Mouse (Mus musculus) cerebellum, postnatal 4 days (tissue): Measurements from ENCODE around the gene Rnf208.

Experiments
- DNase-seq, 2 experiments: peaks; one replicate each; pipeline ENCODE4 v3.0.0; 2022; ENCODE audit warnings: low spot score in 2 of 2, mixed read lengths in 1 of 2

Gene Rnf208

DNA sequence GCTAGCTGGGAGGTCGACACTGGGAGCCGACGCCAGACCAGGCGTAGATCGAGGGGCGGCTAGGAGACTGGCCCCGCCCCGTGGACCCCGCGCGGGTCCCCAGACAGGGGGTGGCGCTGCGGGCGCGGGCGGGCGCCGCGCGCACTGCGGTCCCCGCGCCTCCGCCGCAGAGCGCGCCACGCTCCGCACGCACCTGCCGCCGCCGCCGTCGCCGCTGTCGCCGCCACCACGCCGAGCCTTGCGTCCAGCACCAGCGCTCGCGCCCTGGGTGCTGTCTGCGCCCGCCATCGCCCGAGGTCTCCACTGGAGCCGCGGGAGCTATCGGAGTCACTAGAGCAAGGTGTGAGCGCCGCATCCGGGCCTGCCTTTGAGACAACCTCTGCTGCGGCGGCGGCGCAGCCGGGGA, at the start of gene Rnf208, which contains the start of gene Cysrt1:
TSS of gene Rnf208 (plus strand) at position 155 of the 406 bp plus-strand sequence.
TSS of gene Cysrt1 (minus strand) at position 352 of the 406 bp plus-strand sequence.
- peak in 1 of 2 experiments; percentile 30 for DNase-seq

DNA sequence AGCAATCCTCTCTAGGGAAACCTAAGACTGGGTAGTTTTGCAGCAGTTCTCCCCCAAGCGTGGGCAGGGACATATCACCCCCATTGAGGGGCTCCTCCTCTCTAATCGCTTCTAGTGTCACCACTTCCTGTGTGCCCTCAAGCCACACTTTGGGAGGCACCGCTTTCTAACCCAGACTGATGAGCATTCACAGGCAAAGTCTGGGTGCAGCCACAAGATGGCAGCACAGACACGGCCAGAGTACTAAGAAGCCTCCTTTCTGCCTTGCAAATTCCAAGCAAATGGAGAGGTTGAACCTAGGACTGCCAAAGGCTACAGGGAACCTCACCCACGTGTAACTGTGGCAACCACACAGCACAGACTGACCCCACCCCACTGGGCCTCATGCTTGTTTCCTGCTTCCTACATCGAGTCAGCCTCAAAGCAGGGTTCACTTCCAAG, 48.7 kb upstream of the Rnf208 start:
- peak; percentile 70 to 83 for DNase-seq

DNA sequence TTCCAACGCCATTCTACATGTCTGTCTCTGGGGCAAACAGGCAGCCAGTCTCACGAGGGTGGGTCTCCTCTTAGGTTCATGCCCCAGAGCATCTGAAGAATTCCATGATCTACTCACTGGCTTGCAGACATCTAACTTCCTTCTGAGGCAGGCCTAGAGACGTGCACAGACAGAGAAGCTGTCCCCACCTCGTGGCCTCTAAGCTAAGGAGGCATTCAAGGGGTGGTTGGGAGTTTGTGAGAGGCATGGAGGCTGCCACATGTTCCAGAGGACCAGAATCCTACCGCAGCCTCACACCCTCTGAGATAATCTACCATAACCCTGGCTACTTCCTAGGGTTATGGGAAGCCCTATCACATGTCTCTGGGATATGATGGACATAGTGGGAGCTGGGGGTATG, 48.0 kb upstream of the Rnf208 start:
- no peak for DNase-seq

DNA sequence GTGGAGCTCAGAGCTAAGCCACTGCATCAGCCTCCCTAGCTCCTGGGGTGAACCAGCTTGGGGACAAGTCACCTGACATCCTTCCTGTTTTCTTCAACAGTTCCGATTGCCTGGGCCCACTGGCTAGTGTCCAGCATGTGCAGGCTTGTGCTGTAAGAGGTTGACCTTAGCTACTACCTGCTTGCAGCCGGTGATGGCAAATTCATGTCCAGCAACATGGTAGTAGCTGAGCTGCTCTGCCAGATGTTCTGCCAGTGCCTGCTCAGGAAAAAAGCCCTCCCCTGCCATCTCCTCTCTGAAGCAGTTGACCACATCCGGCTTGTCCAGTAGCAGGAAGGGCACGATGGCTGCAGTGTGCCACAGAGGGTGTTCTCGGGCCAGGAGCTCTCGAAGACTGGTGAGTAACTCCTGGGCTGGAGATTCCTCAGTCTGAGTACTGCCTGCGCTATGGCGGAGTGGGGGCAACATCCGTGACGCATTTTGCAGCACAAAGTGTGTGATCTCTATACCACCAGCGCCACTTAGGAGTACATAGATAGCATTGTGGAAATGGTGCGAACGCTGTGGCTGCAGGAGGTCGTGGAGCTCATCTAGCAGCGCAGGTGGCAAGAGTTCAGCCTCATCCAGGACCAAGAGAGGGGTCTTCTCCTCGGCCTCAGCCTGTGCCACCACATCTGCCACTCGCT, 47.4 kb upstream of the Rnf208 start:
- DNase-seq = no peak

DNA sequence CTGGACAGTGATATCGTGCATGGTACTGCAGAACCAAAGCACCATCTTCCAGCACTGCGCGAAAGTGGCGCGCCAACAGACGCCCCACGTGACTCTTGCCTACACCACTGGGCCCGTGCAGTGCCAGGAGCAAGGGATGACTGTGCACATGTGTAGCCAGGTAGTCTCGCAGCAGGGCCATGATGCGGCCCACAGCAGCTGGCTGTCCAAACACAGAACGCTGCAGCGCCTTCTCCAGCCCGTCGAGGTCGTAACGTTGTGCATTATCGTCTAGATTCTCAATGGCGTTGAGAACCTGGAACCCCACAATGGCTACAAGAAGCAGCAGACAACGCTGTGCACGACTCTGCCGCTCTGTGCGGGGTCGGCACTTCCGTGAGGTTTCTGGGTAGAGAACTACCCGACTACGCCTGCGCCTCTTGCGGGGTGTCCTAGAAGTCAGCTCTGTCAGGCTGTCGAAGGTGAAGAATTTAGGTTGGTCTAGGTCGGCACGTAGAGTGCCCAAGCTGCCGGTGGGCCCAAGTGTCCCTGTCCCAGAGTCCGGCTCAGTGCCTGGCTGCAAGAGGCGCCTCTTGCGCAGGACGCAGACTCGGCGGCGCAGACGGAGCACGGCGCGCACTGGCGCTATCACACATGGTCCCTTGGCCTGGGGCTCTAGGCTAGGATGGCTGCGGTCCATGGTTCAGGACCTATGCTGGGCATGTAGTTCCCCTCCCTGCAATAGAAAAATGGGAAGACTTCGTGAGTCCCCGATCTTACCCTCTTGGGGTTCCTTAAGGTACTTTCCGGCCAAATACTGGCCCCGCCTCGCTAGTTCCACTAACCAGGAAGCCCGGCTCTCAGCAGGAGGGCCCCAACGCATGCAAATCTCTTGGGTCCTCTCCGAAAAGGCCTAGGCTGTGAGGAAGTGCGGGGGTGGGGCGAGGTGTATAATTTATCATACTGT, 46.6 kb upstream of the Rnf208 start:
- no peak for DNase-seq

DNA sequence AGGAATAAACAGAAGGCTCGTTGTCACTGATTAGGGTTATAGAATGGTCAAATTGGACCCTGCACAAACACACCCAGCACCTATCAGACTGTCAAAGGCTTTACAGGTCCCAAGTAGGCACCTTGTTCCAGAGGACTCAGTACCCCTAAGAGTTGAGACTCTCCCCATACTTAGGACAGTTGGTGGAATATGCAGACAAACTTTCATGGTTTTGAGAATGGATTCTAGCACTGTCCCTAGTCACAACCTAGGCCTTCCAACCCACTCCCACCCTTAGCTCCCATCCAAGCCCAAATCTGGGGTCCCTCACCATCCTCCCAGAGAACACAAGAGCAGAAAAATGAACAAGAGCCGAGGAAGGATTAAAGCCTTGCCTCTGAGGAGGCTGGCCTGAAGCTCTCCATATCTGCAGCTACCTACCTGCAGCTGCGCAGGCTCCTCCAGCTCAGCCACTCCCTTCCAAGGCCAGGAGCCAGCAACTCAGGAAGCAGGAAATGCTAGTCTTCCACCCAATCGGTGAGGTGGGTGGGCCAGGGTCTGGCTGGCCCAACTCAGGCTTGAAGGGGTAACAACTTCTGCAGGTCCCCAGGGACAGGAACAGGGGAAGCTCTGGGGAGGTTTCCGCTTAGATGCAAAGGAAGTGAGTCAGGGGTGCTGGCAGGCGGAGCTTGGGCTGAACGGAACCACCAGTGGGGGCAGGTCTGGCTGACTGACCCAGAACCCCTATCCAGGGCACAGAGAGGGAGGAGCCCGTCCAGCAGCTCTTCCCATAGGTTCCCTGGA, 45.7 kb upstream of the Rnf208 start, which contains the start of gene Tor4a:
TSS of gene Tor4a (minus strand) at position 715 of the 783 bp plus-strand sequence.
- DNase-seq = no peak

DNA sequence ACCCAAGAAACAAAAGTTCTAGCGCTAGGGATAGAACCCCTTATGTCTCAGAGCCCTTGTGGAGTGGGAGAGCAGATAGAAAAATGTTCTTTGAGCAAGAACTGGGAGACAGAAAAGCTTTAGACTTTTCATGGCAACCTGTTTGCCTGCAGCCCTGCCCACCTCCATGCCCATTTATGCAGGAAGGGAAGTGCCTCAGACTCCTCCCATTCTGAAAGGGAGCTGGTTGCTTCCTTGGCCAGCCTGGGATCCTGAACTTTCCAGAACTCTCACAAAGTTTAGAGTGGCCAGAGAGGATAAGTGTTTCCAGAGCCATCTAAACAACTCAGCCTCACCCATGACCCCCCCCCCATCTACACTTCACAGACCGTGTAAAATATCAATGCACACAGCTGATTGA, 44.9 kb upstream of the Rnf208 start:
- DNase-seq = no peak

DNA sequence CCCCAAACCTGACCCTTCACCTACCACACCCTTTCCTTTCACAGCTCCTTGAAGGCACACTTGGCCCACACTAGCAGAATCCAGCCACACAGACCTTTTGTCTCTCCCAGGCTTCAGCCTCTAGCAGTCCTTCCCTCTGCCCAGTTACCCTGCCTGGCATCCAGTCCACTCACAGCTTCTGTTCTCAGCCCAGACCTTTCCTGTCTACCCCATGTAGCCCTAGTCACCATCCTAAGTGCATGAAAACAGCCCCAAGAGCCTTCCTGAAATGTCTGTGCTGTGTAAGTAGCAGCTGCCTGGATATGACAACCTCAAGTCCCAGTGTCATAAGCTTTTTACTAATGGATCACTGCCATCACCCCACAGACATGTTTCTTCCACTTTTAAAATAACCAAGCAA, 44.1 kb upstream of the Rnf208 start:
- DNase-seq = no peak

DNA sequence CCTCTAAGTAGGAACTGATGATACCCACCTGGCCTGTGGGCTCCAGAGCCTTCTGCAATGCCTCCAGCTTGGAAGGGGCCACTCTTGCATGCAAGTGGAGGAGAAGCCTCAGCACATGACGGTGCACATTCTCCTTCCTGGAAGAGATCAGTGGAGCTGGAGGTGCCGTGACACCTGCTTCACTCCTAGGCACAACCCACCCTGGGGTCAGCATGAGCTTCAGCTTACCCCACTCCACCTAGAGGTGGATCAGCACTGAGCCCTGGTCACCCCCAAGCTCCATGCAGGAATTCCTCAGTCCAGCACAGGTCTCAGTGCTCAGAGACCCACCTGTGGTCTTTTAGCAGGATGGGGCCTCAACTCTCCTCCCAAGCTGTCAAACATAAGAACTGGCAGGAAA, 41.4 kb upstream of the Rnf208 start:
- DNase-seq = no peak

DNA sequence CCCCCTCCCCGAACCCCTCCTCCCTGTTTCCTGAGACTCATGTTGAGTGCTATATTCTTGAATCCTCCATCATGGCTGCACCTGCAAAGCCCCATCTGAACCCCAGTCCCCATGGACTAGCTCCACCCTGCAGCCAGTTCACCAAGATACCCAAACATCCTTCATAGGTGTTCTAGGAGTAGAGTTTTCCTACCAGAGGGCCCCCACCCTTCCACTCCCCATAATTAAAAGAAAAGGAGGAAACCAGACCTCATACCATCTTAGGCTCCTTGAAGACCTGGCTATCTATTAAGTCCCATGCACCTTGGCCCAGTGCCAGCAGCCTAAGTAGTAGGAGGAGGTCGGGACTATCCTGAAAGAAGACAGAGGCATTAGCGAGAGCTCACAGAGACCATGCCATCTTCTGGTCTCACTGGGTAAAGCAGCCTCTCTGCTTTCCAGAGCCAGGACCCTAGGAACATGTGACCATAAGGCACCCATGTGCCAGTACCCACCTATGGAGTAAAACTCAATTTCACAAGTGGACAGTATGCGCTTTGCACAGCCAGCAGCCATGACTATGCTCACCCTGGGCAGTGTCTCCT, 38.3 kb upstream of the Rnf208 start:
- no peak for DNase-seq

DNA sequence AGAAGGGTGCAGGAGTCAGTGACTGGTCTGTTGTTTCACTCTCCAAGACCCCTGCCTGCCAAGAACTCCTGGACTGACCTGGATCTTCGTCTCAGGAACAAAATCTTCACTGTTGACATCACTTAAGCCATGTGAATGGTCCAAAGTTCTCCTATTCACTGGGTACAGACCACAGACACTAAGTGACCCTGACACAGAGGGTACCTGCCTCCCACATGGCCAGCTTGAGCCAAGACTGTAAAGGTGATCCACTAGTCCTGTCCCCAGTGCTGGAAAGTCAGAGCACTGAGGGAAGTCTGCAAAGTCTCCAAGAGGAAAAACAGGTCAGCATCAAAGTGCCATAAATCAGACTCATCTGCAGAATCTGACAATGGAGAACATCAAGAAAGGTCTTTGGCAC, 34.5 kb upstream of the Rnf208 start:
- no peak for DNase-seq

DNA sequence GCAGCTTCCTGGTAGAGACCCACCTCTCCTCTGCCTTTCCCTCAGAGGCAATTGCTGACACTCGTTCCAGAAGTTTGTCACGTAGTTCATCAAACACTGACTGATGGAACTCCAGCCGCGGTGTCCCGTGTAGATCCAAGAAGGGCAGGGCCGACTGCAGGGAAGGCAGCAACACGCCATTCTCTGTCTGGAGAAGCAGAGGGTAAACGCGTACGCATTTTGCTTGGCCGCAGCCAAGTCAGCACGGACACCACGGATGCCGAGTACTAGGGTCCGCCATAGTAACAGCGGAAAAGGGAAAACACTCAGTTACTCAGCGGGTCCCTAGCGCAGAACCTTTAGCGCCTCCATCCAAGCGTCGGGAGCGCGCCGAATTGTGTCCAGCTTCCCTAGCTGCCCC, 31.4 kb upstream of the Rnf208 start:
- DNase-seq = no peak

DNA sequence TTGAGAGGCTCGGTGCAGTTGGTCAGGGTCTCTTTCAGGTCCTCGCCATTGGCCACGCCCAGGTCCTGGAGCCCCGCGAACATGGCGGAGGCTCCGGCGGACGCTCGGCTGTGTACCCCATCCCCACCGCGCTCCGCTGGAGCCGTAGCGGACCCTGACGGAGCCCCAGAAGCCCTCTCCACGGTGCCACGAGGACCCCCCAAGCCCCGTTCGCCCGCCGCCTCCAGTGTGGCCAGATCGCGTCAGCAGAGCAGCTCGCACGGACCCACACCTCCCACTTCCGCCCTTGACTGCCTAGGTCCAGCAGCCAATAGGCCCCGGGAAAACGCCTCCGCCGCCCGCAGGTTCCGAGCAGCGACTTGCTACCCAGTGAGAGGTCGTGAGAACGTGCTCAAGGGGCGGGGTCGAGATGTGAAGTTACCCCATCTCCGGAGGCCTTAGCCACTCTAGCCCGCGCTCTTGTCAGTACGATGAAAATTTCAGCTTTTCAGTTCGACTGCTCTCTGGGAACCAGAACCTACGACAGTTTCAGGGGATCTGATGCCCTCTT, 30.9 kb upstream of the Rnf208 start, which contains the start of gene Nelfb:
TSS of gene Nelfb (minus strand) at position 369 of the 550 bp plus-strand sequence.
- peak; percentile 78 to 88 for DNase-seq

DNA sequence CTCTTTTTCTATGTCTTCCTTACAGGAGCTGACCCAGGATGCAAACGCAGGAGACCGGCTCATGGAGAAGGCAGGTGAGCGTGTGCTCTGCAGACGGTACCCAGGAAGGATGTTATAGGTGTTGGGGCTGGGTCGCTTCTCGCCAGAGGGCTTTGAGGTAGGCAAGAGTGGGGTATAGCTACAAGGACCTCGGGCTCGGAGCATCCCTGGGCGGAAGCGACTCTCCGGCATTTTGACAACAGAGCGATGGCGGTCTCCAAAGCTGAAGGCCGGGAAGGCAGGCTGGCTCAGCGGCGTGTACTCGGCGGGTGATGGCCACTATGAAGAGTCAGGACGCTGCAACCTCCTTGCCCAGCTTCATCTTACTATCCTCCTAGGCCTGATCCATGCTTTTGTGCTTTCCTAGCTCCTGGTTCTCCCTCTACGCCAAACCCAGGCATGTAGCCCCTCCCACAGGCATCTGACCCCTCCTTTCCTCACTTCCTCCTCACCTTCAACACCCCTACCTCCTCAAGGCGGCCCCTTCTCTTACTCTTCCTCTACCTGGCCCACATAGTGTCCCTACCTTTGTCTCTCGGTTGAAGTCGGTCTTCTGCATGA, 28.7 kb upstream of the Rnf208 start:
- DNase-seq = no peak

DNA sequence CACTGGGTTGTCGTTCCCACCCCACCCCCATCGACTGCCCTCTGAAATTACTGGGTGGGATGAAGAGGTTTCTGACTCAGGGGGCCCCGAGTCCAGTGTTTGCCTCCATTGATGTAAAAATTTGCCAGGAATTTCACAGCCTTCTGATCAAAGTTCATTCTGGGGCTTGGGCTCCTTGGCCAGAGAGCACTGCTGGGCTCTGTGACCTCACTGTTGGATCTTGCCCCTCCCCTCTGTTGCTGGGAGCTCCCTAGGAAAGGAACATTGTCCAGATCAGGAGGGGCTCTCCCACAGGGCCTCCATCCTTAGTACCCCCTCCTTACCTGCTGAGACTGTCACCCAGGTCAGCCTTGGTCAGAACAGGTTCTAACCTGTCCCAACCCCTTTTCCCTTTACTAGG, 27.6 kb upstream of the Rnf208 start, which contains the start of gene Stpg3:
TSS of gene Stpg3 (minus strand) at position 194 of the 400 bp plus-strand sequence.
- DNase-seq = no peak

DNA sequence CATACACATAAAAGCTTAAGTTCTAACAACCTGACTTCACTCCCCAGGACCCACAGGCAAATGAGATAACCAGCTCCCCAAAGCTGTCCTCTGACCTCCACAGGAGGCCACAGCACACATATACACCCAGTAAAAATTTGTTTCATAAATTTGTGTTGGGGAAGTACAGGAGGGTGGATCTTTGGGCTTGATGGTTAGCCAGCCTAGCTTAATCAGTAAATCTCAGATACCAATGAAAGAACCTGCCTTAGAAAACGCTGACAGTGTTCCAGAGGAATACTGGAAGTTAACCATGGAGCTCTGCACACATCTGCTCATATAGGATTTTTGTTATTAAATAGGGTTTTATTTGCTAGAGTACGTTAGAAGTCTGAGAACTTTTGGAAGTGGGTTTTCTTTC, 24.4 kb upstream of the Rnf208 start:
- DNase-seq = no peak

DNA sequence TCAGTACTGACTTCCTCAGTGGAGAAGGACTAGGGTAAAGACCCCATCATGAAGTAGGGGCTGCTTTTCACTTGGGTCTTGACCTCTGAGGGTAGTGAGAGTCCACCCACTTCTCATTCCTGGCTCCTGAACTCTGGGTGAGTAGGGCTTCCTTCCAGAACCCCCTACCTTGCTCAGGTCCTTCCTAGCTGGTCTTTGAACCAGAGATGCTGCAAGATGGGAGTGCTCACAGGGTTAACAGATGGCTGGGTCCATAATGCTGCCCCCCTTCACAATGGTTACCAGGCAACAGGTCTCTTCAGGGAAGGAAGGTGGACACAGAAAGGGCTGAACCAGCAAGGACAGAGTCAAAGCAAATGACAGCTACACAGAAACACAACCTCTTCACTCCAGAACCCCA, 23.6 kb upstream of the Rnf208 start, which contains the start of gene Fam166a:
TSS of gene Fam166a (plus strand) at position 301 of the 400 bp plus-strand sequence.
- DNase-seq = no peak

DNA sequence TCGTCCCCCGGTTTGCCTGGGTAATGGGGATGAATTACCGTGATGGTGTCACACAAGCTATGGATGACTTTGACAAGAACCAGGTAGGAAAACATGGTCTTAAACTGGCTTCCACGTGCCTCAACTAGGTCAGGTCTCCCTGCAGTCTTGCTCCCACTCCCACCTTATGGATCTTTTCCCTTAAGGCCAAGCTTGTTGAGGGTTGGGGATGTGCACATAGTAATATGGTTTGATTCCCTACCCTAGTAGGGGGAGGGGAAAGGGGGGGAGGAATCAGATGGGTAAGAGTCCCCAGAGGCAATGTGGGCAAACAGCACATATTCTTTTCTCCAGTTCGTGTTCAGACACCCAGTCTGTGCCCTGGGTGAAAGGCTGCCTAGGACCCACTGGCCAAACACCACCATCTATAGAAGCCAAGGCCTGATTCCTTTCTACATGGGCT, 20.7 kb upstream of the Rnf208 start:
- DNase-seq = no peak

DNA sequence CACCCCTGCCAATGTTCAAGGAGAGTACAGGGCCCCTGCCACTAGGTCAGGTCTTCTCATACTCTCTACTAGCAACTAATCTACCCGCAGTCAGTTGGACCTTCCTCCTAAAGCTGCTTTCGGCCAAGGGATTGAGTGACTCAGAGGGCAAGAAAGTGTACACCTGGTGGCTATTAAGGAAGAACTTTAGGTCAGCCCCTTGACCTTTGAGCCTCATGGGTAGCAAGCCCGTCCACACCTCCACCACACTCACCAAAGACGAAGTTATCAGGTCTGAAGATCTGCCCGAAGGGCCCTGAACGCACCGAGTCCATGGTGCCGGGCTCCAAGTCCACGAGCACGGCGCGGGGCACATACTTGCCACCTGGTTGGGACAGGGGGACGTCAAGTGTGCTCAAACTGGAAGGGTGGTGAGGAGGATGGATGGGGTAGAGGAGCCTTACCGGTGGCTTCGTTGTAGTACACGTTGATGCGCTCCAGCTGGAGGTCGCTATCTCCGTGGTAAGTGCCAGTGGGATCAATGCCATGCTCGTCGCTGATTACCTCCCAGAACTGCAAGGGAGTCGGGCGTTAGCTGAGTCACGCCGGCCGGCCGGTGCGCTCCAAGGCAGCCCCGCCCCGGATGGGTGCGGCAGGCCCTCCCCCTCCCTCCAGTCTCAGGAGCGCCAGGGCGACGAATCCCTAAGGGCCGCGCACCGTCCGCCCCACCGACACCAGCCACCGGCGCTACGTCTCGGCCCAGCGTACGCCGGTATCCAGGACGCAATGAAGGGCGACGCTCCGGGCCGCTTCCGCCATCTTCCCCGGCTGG, 18.2 kb upstream of the Rnf208 start:
- no peak for DNase-seq

DNA sequence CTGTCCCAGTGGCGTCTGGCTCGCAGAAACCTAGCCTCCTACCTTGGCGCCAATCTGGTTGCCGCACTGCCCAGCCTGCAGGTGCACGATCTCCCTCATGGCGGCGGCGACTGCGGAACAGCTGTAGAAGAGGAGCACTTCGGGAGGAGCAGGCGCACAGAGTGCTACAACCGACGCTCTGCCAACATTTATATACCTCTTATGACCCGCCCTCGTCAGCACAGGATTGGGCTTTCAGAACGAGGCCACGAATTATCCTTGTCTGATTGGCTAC, 17.6 kb upstream of the Rnf208 start, which contains the start of gene Tubb4b:
TSS of gene Tubb4b (minus strand) at position 211 of the 274 bp plus-strand sequence.
- DNase-seq = no peak
